Mouse (Mus musculus) E14TG2a.4 (cell line): ENCODE measurements around the gene Hif1an.

Experiments
- H3K27me3 ChIP-seq: 2 replicates; pipeline ENCODE4 v1.6.1; 2014; ENCODE audit warnings: low read length, control low read depth; ENCODE audit not compliant: insufficient read depth
- H3K36me3 ChIP-seq: 2 replicates; pipeline ENCODE4 v1.6.1; 2014; ENCODE audit warnings: low read length, control low read depth; ENCODE audit not compliant: insufficient read depth
- H3K4me1 ChIP-seq: replicated peaks from 2 replicates; pipeline ENCODE4 v1.6.1; 2014; ENCODE audit warnings: low read depth, low read length, control low read depth
- H3K4me3 ChIP-seq: replicated peaks from 2 replicates; pipeline ENCODE4 v1.5.1; 2014; ENCODE audit warnings: mild to moderate bottlenecking, low read length
- H3K9me3 ChIP-seq: 2 replicates; pipeline ENCODE4 v1.6.1; 2014; ENCODE audit warnings: low read length, control low read depth
- CTCF ChIP-seq: conservative IDR thresholded peaks from 2 replicates; pipeline ENCODE4 v1.5.1; 2014; ENCODE audit warnings: low read length
- NANOG ChIP-seq: IDR thresholded peaks from 2 replicates; pipeline ENCODE4 v1.6.1; 2014; ENCODE audit warnings: borderline replicate concordance, low read length, mixed read lengths
- POU5F1 ChIP-seq: IDR thresholded peaks from 2 replicates; pipeline ENCODE4 v1.6.1; 2014; ENCODE audit warnings: low read length, borderline replicate concordance

The Hif1an gene

GRCm38 (mm10) chr19:44562652-44563206 lies at the start of gene Hif1an:
TSS of gene Hif1an (plus strand) at chr19:44562850.
- Histone ChIP-seq H3K4me1 (peaks cover 17% of the 10 kb centered on the region), H3K27me3 (peaks cover 3% of the 10 kb centered on the region; the same call in 1 of the 2 replicates), H3K9me3 (no peaks in the 10 kb centered on the region), H3K36me3 (peaks cover 39% of the 10 kb centered on the region), H3K4me3 (peak within 1 kb of the TSS; percentile 91)
- TF ChIP-seq POU5F1 = no peak
- TF ChIP-seq CTCF = peak; percentile 91
- TF ChIP-seq NANOG = no peak

GRCm38 (mm10) chr19:44513054-44513833 lies 49.4 kb upstream of the Hif1an start:
- H3K27me3 ChIP-seq = peaks cover 94% of the 10 kb centered on the region
- H3K4me1 ChIP-seq = peaks cover 54% of the 10 kb centered on the region
- TF ChIP-seq CTCF (no peak), NANOG (no peak), POU5F1 (no peak)
- H3K36me3 ChIP-seq = no peaks in the 10 kb centered on the region
- no peak overlapping the region for H3K4me3 ChIP-seq
- H3K9me3 ChIP-seq = peaks cover 11% of the 10 kb centered on the region

- Histone ChIP-seq H3K36me3 (no peaks in the 10 kb centered on the region), H3K9me3 (peaks cover 11% of the 10 kb centered on the region), H3K4me3 (no peak overlapping the region), H3K27me3 (peaks cover 88% of the 10 kb centered on the region), H3K4me1 (peaks cover 62% of the 10 kb centered on the region)
- no peak for TF ChIP-seq CTCF
- no peak for TF ChIP-seq POU5F1
- no peak for TF ChIP-seq NANOG
Observed at GRCm38 (mm10) chr19:44513921-44514482, 48.6 kb upstream of the Hif1an start.

DNA sequence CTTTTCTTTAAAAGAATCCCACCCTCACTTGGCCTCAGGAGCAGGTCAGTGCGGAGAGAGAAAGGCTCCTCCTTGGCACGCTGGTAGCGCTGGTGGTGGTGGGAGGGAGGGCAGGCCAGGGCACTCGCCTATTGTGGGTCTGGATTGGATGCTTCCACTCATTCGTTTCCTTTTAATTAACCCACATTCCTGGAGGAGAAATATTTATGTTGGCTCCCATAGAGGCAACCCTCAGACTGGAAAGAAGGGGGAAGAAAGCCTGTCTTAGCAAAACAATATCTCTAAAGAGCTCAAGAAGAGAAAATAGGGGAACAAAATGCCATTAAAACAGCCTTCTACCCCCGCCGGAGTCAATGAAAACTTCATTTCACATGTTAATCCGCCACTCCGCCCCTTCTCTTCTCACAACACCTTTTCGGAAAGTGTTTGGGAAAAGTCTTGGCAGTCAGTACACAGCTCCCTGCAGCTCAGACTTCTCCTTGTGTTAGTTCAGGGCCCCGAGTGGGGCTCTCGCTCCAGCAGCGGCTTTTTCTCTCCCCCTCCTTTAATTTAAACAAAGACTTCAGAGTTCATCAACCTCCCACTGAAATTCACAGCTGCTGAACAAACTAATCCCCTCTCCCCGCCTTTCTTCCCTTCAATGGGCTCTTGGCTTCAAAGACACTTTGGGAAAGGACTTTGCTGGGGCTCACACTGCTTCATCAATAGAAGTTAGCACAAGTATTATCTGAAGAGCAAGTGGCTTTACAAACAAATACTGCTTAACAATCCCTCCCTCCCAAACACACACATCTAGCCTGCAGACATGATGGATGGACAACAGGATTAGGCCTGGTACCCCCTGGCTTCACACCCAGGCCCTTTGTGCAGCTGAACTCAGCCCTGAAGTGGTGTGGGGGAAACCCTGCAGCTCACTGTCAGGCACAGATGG lies 47.9 kb upstream of the Hif1an start:
- TF ChIP-seq POU5F1 (no peak), NANOG (peak; percentile 36; the same call in 1 of the 2 replicates)
- Histone ChIP-seq H3K4me1 (peaks cover 67% of the 10 kb centered on the region), H3K36me3 (no peaks in the 10 kb centered on the region), H3K9me3 (peaks cover 11% of the 10 kb centered on the region), H3K4me3 (no peak overlapping the region), H3K27me3 (peaks cover 82% of the 10 kb centered on the region)

DNA sequence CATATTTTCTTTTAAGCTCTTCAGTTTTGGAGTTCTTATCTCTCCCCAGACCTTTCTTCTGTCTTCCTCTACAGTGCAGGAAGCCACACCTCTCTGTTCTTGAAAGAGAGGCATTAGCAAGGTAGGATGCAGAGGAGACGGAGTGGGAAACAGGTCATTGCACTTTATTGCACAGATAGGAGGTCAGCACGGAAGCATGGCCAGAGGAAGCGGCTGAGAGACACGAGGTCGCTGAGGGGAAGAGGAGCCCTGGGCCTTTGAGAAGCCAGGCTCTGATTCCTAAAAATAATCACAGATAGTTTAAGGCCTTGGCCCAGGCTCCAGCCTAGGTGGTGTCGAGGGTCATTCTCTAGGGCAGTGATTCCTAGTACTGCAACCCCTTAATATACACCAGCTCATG lies 46.9 kb upstream of the Hif1an start:
- Histone ChIP-seq H3K9me3 (peaks cover 11% of the 10 kb centered on the region), H3K36me3 (no peaks in the 10 kb centered on the region), H3K4me1 (peaks cover 57% of the 10 kb centered on the region), H3K4me3 (no peak overlapping the region), H3K27me3 (peaks cover 72% of the 10 kb centered on the region)
- no peak for TF ChIP-seq NANOG
- TF ChIP-seq CTCF = no peak
- no peak for TF ChIP-seq POU5F1

- peak overlapping the region; percentile 32; the same call in 1 of the 2 replicates for H3K4me3 ChIP-seq
- no peak for TF ChIP-seq POU5F1
- TF ChIP-seq CTCF = peak; percentile 73
- TF ChIP-seq NANOG = no peak
- H3K4me1 ChIP-seq = peaks cover 45% of the 10 kb centered on the region
- H3K9me3 ChIP-seq = peaks cover 11% of the 10 kb centered on the region
- no peaks in the 10 kb centered on the region for H3K36me3 ChIP-seq
- peaks cover 56% of the 10 kb centered on the region for H3K27me3 ChIP-seq
Observed at GRCm38 (mm10) chr19:44517996-44518768, 44.5 kb upstream of the Hif1an start.

- TF ChIP-seq POU5F1 = no peak
- peak; percentile 30 for TF ChIP-seq CTCF
- TF ChIP-seq NANOG = no peak
- Histone ChIP-seq H3K27me3 (peaks cover 55% of the 10 kb centered on the region), H3K9me3 (peaks cover 11% of the 10 kb centered on the region), H3K36me3 (no peaks in the 10 kb centered on the region), H3K4me3 (0 out of 2 replicates have a peak overlapping the region, but pooled peaks have one; percentile 10), H3K4me1 (peaks cover 44% of the 10 kb centered on the region)
Observed at GRCm38 (mm10) chr19:44519152-44519551, 43.5 kb upstream of the Hif1an start.
